Mouse (Mus musculus): Measurements from ENCODE around the gene Olfr533. TPM values are rescaled to one million over a fixed set of nuclear protein-coding genes. Genes with fewer than 3 reads are reported as not detected.
"Not testable (repeated sequence)": the region's sequence is repeated elsewhere in the genome, so short reads cannot be mapped to it uniquely, and the experiment has no call there.

The Olfr533 gene
- not detected in 2 replicates for polyA plus RNA-seq (2015; fragmentation: Nextera tagmentation; extraction: Ambion mirVana)

DNA sequence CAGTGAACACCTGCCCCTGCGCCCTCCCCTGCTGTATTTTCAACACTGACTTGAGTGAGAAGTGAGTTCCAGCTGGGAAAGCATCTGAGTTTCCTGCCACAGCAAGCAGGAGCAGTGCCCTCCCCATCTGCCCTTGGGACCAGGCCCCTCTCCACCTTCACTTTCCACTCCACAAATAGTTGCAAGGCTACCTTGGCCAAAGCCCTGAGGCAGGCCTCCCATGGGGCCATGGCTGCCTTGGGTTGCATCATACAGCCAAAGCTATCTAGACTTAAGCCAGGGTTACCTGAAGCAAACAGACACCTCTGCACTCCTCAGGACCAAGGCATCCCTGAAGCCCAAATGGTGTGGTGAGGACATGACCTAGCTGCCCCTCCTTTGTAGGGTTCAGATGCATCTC lies at the start of gene Olfr533:
TSS of gene Olfr533 (plus strand) at position 301 of the 400 bp plus-strand sequence.
- H3K9ac ChIP-seq; H3K27ac ChIP-seq (replicated peaks); H3K36me3 ChIP-seq; H3K27me3 ChIP-seq; ATAC-seq (ENCODE audit: low FRiP score, low read depth); H3K4me3 ChIP-seq; H3K4me2 ChIP-seq; H3K4me1 ChIP-seq (replicated peaks); H3K9me3 ChIP-seq: not testable (repeated sequence)
- WGBS, result 100% methylated on average over 1 of the region's 1 CpGs

DNA sequence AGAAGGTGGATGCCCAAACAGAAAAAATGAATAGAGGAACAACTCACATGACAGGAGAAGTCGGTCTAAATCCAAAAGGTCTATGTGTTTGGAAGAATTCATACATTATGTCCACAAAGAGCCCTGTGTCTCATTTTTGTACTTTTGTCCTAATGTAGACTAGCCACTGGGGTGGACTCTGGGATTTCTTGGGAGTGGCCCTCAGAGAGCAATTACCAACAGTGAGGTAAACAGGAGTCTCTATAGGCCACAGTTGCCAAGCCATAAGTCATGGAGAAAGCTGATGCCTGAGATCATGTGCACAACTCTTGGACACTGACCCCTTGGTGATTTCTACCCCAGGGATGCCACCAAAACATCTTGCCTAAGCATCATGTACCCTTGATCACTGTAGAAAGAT lies 41.6 kb upstream of the Olfr533 start, which contains the start of gene Olfr532:
TSS of gene Olfr532 (minus strand) at position 101 of the 400 bp plus-strand sequence.
- WGBS, result 92% methylated on average over 1 of the region's 1 CpGs
- Histone ChIP-seq H3K27me3 (no peaks in the 10 kb centered on the region), H3K9ac (no peak within 1 kb of the TSS), H3K4me2 (no peak within 1 kb of the TSS), H3K36me3 (no peaks in the 10 kb centered on the region), H3K9me3 (no peaks in the 10 kb centered on the region), H3K4me3 (no peak within 1 kb of the TSS), H3K4me1 (replicated peaks) (no peaks in the 10 kb centered on the region), H3K27ac (replicated peaks) (no peak within 1 kb of the TSS)
- ATAC-seq (ENCODE audit: low FRiP score, low read depth), result no peak

DNA sequence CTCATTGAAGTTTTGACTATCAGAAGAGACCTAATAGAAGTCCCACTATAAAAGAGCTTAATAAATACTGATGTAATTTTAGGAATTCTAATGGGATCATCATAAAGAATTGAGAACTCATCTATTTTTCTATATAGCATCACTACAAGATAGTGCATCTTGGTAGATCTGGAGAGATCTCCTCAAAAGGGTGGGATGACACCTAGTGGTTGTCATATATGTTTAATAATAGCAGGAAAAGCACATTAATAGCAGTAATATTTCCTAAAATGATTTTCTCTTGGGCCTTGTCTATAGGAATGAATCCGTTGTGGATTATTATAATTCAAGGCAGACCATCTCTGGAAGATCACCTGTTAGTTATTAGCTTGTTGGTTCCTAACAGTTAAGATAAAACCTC lies 20.0 kb upstream of the Olfr533 start:
- Histone ChIP-seq H3K4me1 (replicated peaks) (no peaks in the 10 kb centered on the region), H3K27ac (replicated peaks) (no peak overlapping the region), H3K4me3 (no peak overlapping the region), H3K9ac (no peak overlapping the region), H3K36me3 (no peaks in the 10 kb centered on the region), H3K9me3 (no peaks in the 10 kb centered on the region), H3K4me2 (no peak overlapping the region), H3K27me3 (no peaks in the 10 kb centered on the region)
- ATAC-seq (ENCODE audit: low FRiP score, low read depth), result no peak
- 88% methylated on average over 1 of the region's 1 CpGs for WGBS

DNA sequence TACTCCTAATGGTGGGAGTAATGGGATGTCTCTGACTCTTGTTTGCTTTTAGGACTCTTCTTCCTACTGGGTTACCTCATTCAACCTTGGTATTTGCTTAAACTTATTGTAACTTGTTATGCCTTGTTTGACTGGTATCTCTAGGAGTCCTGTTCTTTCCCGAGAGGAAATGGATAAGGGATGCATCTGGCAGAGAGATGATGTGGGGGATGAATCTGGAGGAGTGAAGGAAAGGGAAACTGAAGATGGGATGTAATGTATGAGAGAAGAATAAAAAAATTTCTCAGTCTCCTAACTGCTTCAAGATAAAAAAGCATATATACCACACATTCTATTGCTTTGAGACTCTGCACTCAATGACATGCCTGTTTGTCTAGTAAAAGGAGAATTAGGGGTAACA lies 14.7 kb downstream of the Olfr533 start:
- H3K4me2 ChIP-seq, result no peak overlapping the region
- no peaks in the 10 kb centered on the region for H3K36me3 ChIP-seq
- H3K27ac ChIP-seq (replicated peaks), result no peak overlapping the region
- H3K4me3 ChIP-seq, result no peak overlapping the region
- H3K9ac ChIP-seq, result no peak overlapping the region
- H3K27me3 ChIP-seq, result no peaks in the 10 kb centered on the region
- no peaks in the 10 kb centered on the region for H3K9me3 ChIP-seq
- WGBS, result 82% methylated on average over 1 of the region's 1 CpGs
- no peaks in the 10 kb centered on the region for H3K4me1 ChIP-seq (replicated peaks)
- no peak for ATAC-seq (ENCODE audit: low FRiP score, low read depth)

GRCm38 (mm10) chr7:140478733-140479132 lies 15.6 kb downstream of the Olfr533 start:
- WGBS, result 89% methylated on average over 1 of the region's 1 CpGs
- H3K36me3 ChIP-seq, result no peaks in the 10 kb centered on the region
- H3K4me3 ChIP-seq, result no peak overlapping the region
- ATAC-seq (ENCODE audit: low FRiP score, low read depth), result no peak
- H3K27ac ChIP-seq (replicated peaks), result no peak overlapping the region
- H3K4me2 ChIP-seq, result no peak overlapping the region
- H3K9me3 ChIP-seq, result no peaks in the 10 kb centered on the region
- no peaks in the 10 kb centered on the region for H3K4me1 ChIP-seq (replicated peaks)
- H3K9ac ChIP-seq, result no peak overlapping the region
- H3K27me3 ChIP-seq, result no peaks in the 10 kb centered on the region

DNA sequence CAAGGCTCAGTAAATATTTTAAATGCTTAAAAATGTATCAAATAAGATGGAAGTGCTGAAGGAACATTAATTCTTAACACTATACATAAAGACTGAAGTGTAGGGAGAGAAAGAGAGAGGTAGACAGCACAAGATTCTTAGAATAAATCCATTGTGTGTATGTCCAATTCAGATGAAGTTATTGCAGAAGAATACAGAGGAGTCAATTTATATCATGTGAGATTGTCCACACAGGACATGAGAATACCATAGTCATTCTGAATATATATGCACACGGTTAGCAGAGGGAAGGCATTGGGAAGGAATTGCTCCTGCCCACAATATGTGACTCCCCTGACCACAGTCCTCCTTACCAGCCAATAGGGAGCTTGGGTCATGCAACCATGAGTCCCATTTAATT lies 20.7 kb downstream of the Olfr533 start, which contains the start of gene Olfr535:
TSS of gene Olfr535 (plus strand) at position 301 of the 400 bp plus-strand sequence.
- 96% methylated on average over 1 of the region's 1 CpGs for WGBS
- Histone ChIP-seq H3K27ac (replicated peaks) (no peak within 1 kb of the TSS), H3K9me3 (no peaks in the 10 kb centered on the region), H3K4me1 (replicated peaks) (no peaks in the 10 kb centered on the region), H3K4me2 (no peak within 1 kb of the TSS), H3K27me3 (no peaks in the 10 kb centered on the region), H3K4me3 (no peak within 1 kb of the TSS), H3K36me3 (no peaks in the 10 kb centered on the region), H3K9ac (no peak within 1 kb of the TSS)
- no peak for ATAC-seq (ENCODE audit: low FRiP score, low read depth)

DNA sequence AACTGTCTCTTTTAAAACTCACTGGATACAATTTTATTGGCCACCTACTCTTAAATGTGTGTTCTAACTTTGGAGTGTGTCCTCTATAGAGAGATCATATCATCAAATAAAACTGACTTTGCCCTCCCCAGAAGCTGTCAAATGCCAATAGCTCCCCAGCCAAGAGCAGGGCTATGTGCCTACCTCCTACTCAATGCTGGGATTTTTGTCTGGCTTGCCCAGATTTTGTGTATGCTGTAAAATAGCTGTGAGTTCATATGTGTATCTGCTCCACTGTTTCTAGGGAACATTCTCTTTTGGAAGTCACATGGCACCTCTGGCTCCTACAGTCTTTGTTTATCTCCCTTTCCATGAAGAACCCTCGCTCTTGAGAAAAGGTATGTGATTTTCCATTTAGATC lies 25.8 kb downstream of the Olfr533 start:
- no peaks in the 10 kb centered on the region for H3K36me3 ChIP-seq
- H3K4me3 ChIP-seq, result no peak overlapping the region
- no peaks in the 10 kb centered on the region for H3K9me3 ChIP-seq
- no peaks in the 10 kb centered on the region for H3K4me1 ChIP-seq (replicated peaks)
- no peak overlapping the region for H3K4me2 ChIP-seq
- H3K27me3 ChIP-seq, result no peaks in the 10 kb centered on the region
- 93% methylated on average over 1 of the region's 1 CpGs for WGBS
- no peak overlapping the region for H3K27ac ChIP-seq (replicated peaks)
- ATAC-seq (ENCODE audit: low FRiP score, low read depth), result no peak
- H3K9ac ChIP-seq, result no peak overlapping the region

DNA sequence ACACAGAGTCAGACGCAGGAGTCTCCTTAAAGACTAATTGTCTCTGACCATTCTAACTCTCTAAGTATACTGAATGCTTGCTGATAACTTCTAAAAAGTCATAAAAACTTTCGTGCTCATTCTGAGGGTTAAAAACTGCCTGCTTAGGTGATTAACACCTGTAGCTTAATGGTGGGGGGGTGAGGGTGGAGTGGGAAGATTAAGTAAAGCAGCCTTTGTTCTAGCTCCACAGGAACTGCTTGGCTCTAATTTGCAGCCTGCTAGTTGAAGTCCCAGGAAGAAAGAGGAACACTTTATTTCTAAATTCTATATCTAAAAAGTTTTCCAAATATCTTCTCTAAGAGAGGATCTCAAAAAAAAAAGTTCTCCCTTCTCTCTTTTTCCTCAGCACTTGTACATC lies 31.1 kb downstream of the Olfr533 start:
- Histone ChIP-seq H3K27ac (replicated peaks) (no peak overlapping the region), H3K9ac (no peak overlapping the region), H3K27me3 (no peaks in the 10 kb centered on the region), H3K4me2 (no peak overlapping the region), H3K9me3 (no peaks in the 10 kb centered on the region), H3K4me1 (replicated peaks) (no peaks in the 10 kb centered on the region), H3K4me3 (no peak overlapping the region), H3K36me3 (no peaks in the 10 kb centered on the region)
- 38% methylated on average over 2 of the region's 2 CpGs for WGBS
- ATAC-seq (ENCODE audit: low FRiP score, low read depth), result no peak

- no peak for ATAC-seq (ENCODE audit: low FRiP score, low read depth)
- Histone ChIP-seq H3K36me3 (no peaks in the 10 kb centered on the region), H3K4me2 (no peak overlapping the region), H3K27me3 (no peaks in the 10 kb centered on the region), H3K9me3 (no peaks in the 10 kb centered on the region), H3K4me3 (no peak overlapping the region), H3K27ac (replicated peaks) (no peak overlapping the region), H3K4me1 (replicated peaks) (no peaks in the 10 kb centered on the region), H3K9ac (no peak overlapping the region)
Observed at GRCm38 (mm10) chr7:140494702-140495101, 31.5 kb downstream of the Olfr533 start.

GRCm38 (mm10) chr7:140507346-140508021 lies 44.3 kb downstream of the Olfr533 start, which contains the start of gene Olfr536:
TSS of gene Olfr536 (minus strand) at chr7:140507396.
- not testable (repeated sequence) for ATAC-seq (ENCODE audit: low FRiP score, low read depth); H3K27ac ChIP-seq (replicated peaks); H3K36me3 ChIP-seq; H3K4me1 ChIP-seq (replicated peaks); H3K4me3 ChIP-seq; H3K9me3 ChIP-seq; H3K27me3 ChIP-seq; H3K4me2 ChIP-seq; H3K9ac ChIP-seq
- WGBS, result 75% methylated on average over 1 of the region's 2 CpGs

Other genes starting within 250 kb of the Olfr533 start
- gene Cd163l1, start 245.1 kb upstream of the Olfr533 start, polyA plus RNA-seq (2015; fragmentation: Nextera tagmentation; extraction: Ambion mirVana), result 0.04 TPM in 1 of 2 replicates, not detected in the other
- gene 5830411N06Rik, start 216.1 kb upstream of the Olfr533 start, polyA plus RNA-seq (2015; fragmentation: Nextera tagmentation; extraction: Ambion mirVana), result not detected in 2 replicates
- gene Olfr525, start 142.5 kb upstream of the Olfr533 start, polyA plus RNA-seq (2015; fragmentation: Nextera tagmentation; extraction: Ambion mirVana), result not detected in 2 replicates
- not detected in 2 replicates for gene Olfr527, start 129.4 kb upstream of the Olfr533 start, polyA plus RNA-seq (2015; fragmentation: Nextera tagmentation; extraction: Ambion mirVana)
- gene Olfr60, start 101.7 kb upstream of the Olfr533 start, polyA plus RNA-seq (2015; fragmentation: Nextera tagmentation; extraction: Ambion mirVana), result not detected in 2 replicates
- not detected in 2 replicates for gene Olfr530, start 87.0 kb upstream of the Olfr533 start, polyA plus RNA-seq (2015; fragmentation: Nextera tagmentation; extraction: Ambion mirVana)
- not detected in 2 replicates for gene Olfr531, start 60.5 kb upstream of the Olfr533 start, polyA plus RNA-seq (2015; fragmentation: Nextera tagmentation; extraction: Ambion mirVana)
- gene Olfr532, start 41.7 kb upstream of the Olfr533 start, polyA plus RNA-seq (2015; fragmentation: Nextera tagmentation; extraction: Ambion mirVana), result not detected in 2 replicates
- gene Olfr535, start 20.8 kb downstream of the Olfr533 start, polyA plus RNA-seq (2015; fragmentation: Nextera tagmentation; extraction: Ambion mirVana), result not detected in 2 replicates
- not detected in 2 replicates for gene Olfr536, start 44.0 kb downstream of the Olfr533 start, polyA plus RNA-seq (2015; fragmentation: Nextera tagmentation; extraction: Ambion mirVana)
- not detected in 2 replicates for gene Olfr538, start 104.5 kb downstream of the Olfr533 start, polyA plus RNA-seq (2015; fragmentation: Nextera tagmentation; extraction: Ambion mirVana)
- 0.01 TPM in 1 of 2 replicates, not detected in the other for gene Olfr46, start 137.9 kb downstream of the Olfr533 start, polyA plus RNA-seq (2015; fragmentation: Nextera tagmentation; extraction: Ambion mirVana)
- gene Olfr61, start 165.6 kb downstream of the Olfr533 start, polyA plus RNA-seq (2015; fragmentation: Nextera tagmentation; extraction: Ambion mirVana), result not detected in 2 replicates
- not detected in 2 replicates for gene Olfr53, start 183.1 kb downstream of the Olfr533 start, polyA plus RNA-seq (2015; fragmentation: Nextera tagmentation; extraction: Ambion mirVana)
- gene Olfr539, start 196.6 kb downstream of the Olfr533 start, polyA plus RNA-seq (2015; fragmentation: Nextera tagmentation; extraction: Ambion mirVana), result 0.07 TPM in 1 of 2 replicates, not detected in the other
- not detected in 2 replicates for gene Olfr45, start 218.6 kb downstream of the Olfr533 start, polyA plus RNA-seq (2015; fragmentation: Nextera tagmentation; extraction: Ambion mirVana)
- gene Olfr541, start 233.9 kb downstream of the Olfr533 start, polyA plus RNA-seq (2015; fragmentation: Nextera tagmentation; extraction: Ambion mirVana), result not detected in 2 replicates

All from hindbrain, embryonic 15.5 days (tissue).